Mouse (Mus musculus) CH12.LX (cell line): ENCODE data around the gene Mrpl54. TPM values are rescaled to one million over a fixed set of nuclear protein-coding genes. Genes with fewer than 3 reads are reported as not detected.

Source experiments
- DNase-seq: peaks from one replicate; pipeline ENCODE4 v3.0.0-alpha.2; 2013; ENCODE audit errors: extremely low read depth
- H3K27ac ChIP-seq: 2 replicates; pipeline ENCODE4 v1.5.1; 2012; ENCODE audit warnings: low read depth, mild to moderate bottlenecking, control low read depth, moderate library complexity; ENCODE audit not compliant: insufficient read depth
- H3K27me3 ChIP-seq: replicated peaks from 2 replicates; pipeline ENCODE3; 2012; ENCODE audit warnings: inconsistent platforms
- H3K36me3 ChIP-seq, 2 experiments: replicated peaks in 1 of 2; 2 replicates each; pipeline versions ENCODE3 to v1.6.1; 2012; ENCODE audit warnings: inconsistent platforms in 1 of 2, low read length in 1 of 2, mild to moderate bottlenecking in 1 of 2, mixed read lengths in 1 of 2, moderate library complexity in 1 of 2; ENCODE audit not compliant: control insufficient read depth in 1 of 2, insufficient read depth in 1 of 2
- H3K4me1 ChIP-seq, 2 experiments: 2 replicates each; pipeline ENCODE4 v1.6.1; 2012; ENCODE audit warnings: inconsistent platforms in 1 of 2, moderate library complexity in 1 of 2; ENCODE audit not compliant: insufficient read depth in 2 of 2, control insufficient read depth in 1 of 2
- H3K4me2 ChIP-seq: 2 replicates; pipeline ENCODE4 v1.6.1; 2012; ENCODE audit warnings: low read depth, mild to moderate bottlenecking, control low read depth; ENCODE audit not compliant: poor library complexity, insufficient read depth, severe bottlenecking
- H3K4me3 ChIP-seq, 3 experiments: fragments of 150-350 bp in 1 of 3; sonication (generic) in 1 of 3; replicated peaks in 1 of 3; 2 replicates each; pipeline versions ENCODE3 to v1.5.1; 2011 to 2012; ENCODE audit warnings: low read depth in 2 of 3, low read length in 2 of 3, mild to moderate bottlenecking in 2 of 3, moderate library complexity in 2 of 3, control low read depth in 1 of 3, improper control_type of control experiment in 1 of 3, inconsistent platforms in 1 of 3, mixed read lengths in 1 of 3; ENCODE audit not compliant: poor library complexity in 1 of 3
- H3K79me2 ChIP-seq: replicated peaks from 2 replicates; pipeline ENCODE4 v1.6.1; 2012; ENCODE audit warnings: mild to moderate bottlenecking, moderate library complexity; ENCODE audit not compliant: control insufficient read depth, poor library complexity, insufficient read depth, severe bottlenecking; ENCODE audit errors: extremely low read depth
- H3K9ac ChIP-seq: 2 replicates; pipeline ENCODE4 v1.6.1; 2012; ENCODE audit warnings: low read depth, mild to moderate bottlenecking, control low read depth, moderate library complexity; ENCODE audit not compliant: insufficient read depth
- H3K9me3 ChIP-seq: replicated peaks from 2 replicates; pipeline ENCODE3; 2012; ENCODE audit warnings: low read length, inconsistent platforms, mixed read lengths
- CHD2 ChIP-seq: IDR thresholded peaks from 2 replicates; pipeline ENCODE4 v1.6.1; 2011; ENCODE audit warnings: low read length, improper control_type of control experiment
- GABPA ChIP-seq: IDR thresholded peaks from 2 replicates; pipeline ENCODE4 v1.6.1; 2012; ENCODE audit warnings: low read depth, low read length, improper control_type of control experiment, inconsistent platforms; ENCODE audit not compliant: insufficient replicate concordance
- JUN ChIP-seq: IDR thresholded peaks from 2 replicates; pipeline ENCODE4 v1.6.1; 2011; ENCODE audit warnings: low read depth, mild to moderate bottlenecking, low read length, improper control_type of control experiment, moderate library complexity; ENCODE audit not compliant: insufficient read depth
- JUND ChIP-seq: conservative IDR thresholded peaks from 2 replicates; pipeline ENCODE4 v1.6.1; 2011; ENCODE audit warnings: low read depth, low read length, improper control_type of control experiment
- KAT2A ChIP-seq: IDR thresholded peaks from 2 replicates; pipeline ENCODE4 v1.6.1; 2012; ENCODE audit warnings: low read length, improper control_type of control experiment, inconsistent platforms; ENCODE audit not compliant: insufficient replicate concordance
- MAX ChIP-seq: IDR thresholded peaks from 2 replicates; pipeline ENCODE4 v1.6.1; 2011; ENCODE audit warnings: low read length, improper control_type of control experiment
- MXI1 ChIP-seq: IDR thresholded peaks from 2 replicates; pipeline ENCODE4 v1.6.1; 2011; ENCODE audit warnings: mild to moderate bottlenecking, low read depth, low read length, improper control_type of control experiment
- NELFE ChIP-seq: IDR thresholded peaks from 2 replicates; pipeline ENCODE4 v1.6.1; 2011; ENCODE audit warnings: low read depth, low read length, improper control_type of control experiment
- NRF1 ChIP-seq: IDR thresholded peaks from 2 replicates; pipeline ENCODE4 v1.6.1; 2014; ENCODE audit warnings: low read depth, mild to moderate bottlenecking, inconsistent platforms, low read length, improper control_type of control experiment, moderate library complexity
- POLR2A ChIP-seq: IDR thresholded peaks from 2 replicates; pipeline ENCODE4 v1.6.1; 2011; ENCODE audit warnings: low read depth, mild to moderate bottlenecking, improper control_type of control experiment, low read length
- TBP ChIP-seq: conservative IDR thresholded peaks from 2 replicates; pipeline ENCODE4 v1.6.1; 2011; ENCODE audit warnings: low read depth, low read length, improper control_type of control experiment
- dilution Hi-C: fragments of 300-500 bp; cut with MboI; formaldehyde crosslinking; loops from 2 replicates; pipeline ENCODE4 v1.14.3; 2020; ENCODE audit warnings: low sequenced_read_pairs; ENCODE audit not compliant: extremely low pct_unique_long_range_greater_than_20kb, extremely low pct_ligation_motif_present
- in situ Hi-C: fragments of 300-500 bp; cut with MboI; formaldehyde crosslinking; loops from 3 replicates; pipeline ENCODE4 v1.14.3; 2019; ENCODE audit warnings: low sequenced_read_pairs, low pct_ligation_motif_present, low pct_unique_long_range_greater_than_20kb, mixed read lengths
- polyA plus RNA-seq: library from polyadenylated mRNA; unstranded; fragments of >175 nt; gene quantifications from 2 replicates; pipeline ENCODE4 v1.2.1, GENCODE M21; 2012; ENCODE audit warnings: low read depth; ENCODE audit not compliant: insufficient read length
- total RNA-seq, 2 experiments: library from RNA; depleted of rRNA; stranded (reverse); fragments of 300-350 nt in 1 of 2; fragments of >200 nt in 1 of 2; gene quantifications; 2 replicates each; pipeline ENCODE4 v1.2.3; 2012 to 2014

Mrpl54 gene
- total and polyA plus RNA-seq, 3 experiments, result 104 to 167 (median 128) TPM

DNA sequence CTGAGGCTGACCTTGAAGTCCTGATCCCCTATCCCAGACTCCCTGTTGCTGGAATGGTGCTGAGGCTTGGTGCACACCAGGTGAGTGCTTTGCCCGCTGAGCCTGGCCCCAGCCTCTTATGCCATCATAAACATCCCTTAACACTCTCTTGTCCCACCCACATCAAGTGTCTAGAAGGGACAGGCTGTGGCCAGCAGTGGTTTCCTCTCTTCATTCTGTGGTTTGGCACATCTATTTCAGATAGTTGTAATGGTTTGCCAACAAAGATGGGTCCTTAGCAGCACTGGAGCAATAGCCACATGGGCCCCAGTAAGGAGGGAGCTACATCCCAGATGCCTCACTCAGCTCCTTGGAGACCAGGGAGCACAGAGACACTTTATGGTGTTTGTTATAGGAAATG lies 11.8 kb downstream of the Mrpl54 start:
- Histone ChIP-seq H3K4me2 (no peak overlapping the region), H3K36me3 (peaks cover 8 to 25% of the 10 kb centered on the region in 2 experiments), H3K4me3 (no peak overlapping the region), H3K27ac (no peak overlapping the region), H3K9ac (no peak overlapping the region), H3K4me1 (peaks cover 5 to 12% of the 10 kb centered on the region in 2 experiments), H3K9me3 (peaks cover 12% of the 10 kb centered on the region), H3K27me3 (no peaks in the 10 kb centered on the region), H3K79me2 (no peaks in the 10 kb centered on the region)
- TF ChIP-seq MAX, result no peak
- no peak for TF ChIP-seq MXI1
- no peak for TF ChIP-seq NRF1
- TF ChIP-seq NELFE, result no peak
- TF ChIP-seq CHD2, result no peak
- no peak for TF ChIP-seq GABPA
- DNase-seq, result no peak
- dilution Hi-C loops, result no loop called here
- in situ Hi-C loops, result no loop called here

DNA sequence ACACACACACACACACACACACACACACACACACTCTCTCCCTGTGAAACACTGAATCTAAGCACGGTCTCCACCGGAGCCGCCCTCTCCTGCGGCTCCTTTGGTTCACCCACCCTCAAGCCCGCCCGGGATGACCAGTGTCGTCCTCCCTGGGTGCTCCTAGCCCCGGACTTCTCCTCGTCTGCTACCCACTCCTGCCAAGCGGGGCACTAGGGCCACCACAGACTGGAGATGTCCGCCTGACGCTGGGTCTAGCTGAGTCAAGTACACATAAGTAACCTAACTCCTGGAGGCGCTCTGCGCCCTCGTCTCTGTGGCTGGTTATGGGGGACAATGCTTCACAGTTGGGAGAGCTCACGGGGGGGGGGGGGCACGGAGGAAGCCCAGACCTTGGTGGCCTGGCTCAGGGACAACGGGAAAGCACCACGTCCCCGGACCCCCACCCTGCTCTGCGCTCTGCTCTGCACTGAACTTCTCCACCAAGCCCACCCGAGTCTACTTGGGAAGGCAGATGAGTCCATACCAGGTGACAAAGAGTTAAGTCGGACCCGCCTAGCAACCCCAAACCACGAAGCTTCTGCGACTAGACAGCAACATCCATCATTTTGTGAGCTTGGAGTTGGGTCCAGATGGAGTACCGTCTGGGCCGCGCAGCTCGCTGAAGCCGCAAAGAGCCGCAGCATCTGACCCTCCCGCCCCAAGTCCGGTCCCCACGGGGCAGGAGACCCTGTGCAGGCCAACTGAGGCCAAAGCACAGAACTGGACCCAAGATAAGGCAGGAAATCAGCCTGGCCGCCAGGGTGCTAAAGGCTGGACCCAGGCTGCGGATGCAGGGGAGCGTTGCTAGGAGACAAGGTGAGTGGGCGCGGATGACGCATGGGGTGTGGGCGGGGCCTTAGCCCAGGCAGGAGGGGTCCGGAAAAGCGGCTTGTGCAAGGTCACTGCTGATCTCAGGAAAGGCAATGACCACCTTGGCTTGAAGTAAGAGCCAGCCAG lies 14.0 kb downstream of the Mrpl54 start, which contains the start of gene Matk:
TSS of gene Matk (plus strand) at position 512 of the 996 bp plus-strand sequence.
- Histone ChIP-seq H3K4me3 (no peak within 1 kb of the TSS), H3K9ac (no peak within 1 kb of the TSS), H3K36me3 (peaks cover 19 to 45% of the 10 kb centered on the region in 2 experiments), H3K9me3 (no peaks in the 10 kb centered on the region), H3K27me3 (no peaks in the 10 kb centered on the region), H3K4me2 (no peak within 1 kb of the TSS), H3K27ac (no peak within 1 kb of the TSS), H3K4me1 (peaks cover 11 to 16% of the 10 kb centered on the region in 2 experiments), H3K79me2 (no peaks in the 10 kb centered on the region)
- in situ Hi-C loops, result no loop called here
- TF ChIP-seq JUN (no peak), TBP (no peak), KAT2A (no peak), POLR2A (no peak), JUND (no peak)
- dilution Hi-C loops, result no loop called here
- no peak for DNase-seq

DNA sequence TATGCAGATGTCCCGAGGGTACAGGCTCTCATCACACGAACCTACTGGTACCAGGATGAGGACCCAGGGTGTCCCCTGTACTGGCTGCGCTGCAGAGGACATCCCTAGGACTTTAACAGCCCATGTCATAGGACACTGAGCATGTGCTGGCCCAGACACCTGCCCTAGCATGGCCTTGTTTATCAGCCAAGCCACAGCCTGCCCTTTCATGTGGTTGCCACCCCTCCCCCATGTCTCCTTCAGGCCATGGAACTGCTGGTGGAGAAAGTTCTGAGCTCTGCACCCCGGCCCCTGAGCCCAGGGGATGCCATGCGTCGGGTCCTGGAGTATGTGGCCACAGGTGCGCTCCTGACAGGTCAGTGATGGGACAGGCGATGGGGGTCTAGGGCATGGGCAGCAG lies 17.3 kb downstream of the Mrpl54 start:
- dilution Hi-C loops (no loop called here), in situ Hi-C loops (no loop called here)
- Histone ChIP-seq H3K4me2 (no peak overlapping the region), H3K4me3 (no peak overlapping the region), H3K9me3 (no peaks in the 10 kb centered on the region), H3K79me2 (no peaks in the 10 kb centered on the region), H3K27me3 (no peaks in the 10 kb centered on the region), H3K36me3 (peaks cover 26 to 70% of the 10 kb centered on the region in 2 experiments), H3K27ac (no peak overlapping the region), H3K4me1 (peaks cover 15 to 19% of the 10 kb centered on the region in 2 experiments), H3K9ac (no peak overlapping the region)
- TF ChIP-seq NRF1 (0 out of 2 replicates have a peak, but pooled peaks have one; percentile 15), TBP (no peak)
- no peak for DNase-seq
